Mouse (Mus musculus) heart, adult 9 months (tissue): Measurements from ENCODE around the gene Gm9803.
A peak's percentile ranks its signal among the peaks of the same experiment; 100 is the strongest.
"Not testable (repeated sequence)": the region's sequence is repeated elsewhere in the genome, so short reads cannot be mapped to it uniquely, and the experiment has no call there.

Experiments
- DNase-seq, 2 experiments: peaks; one replicate each; pipeline ENCODE4 v3.0.0; 2022; ENCODE audit warnings: low spot score in 2 of 2

Gm9803 gene

GRCm38 (mm10) chr10:43523931-43524330 lies at the start of gene Gm9803:
TSS of gene Gm9803 (plus strand) at chr10:43524084.
- DNase-seq, result not testable (repeated sequence)

GRCm38 (mm10) chr10:43475376-43475775 lies 48.5 kb upstream of the Gm9803 start:
- no peak for DNase-seq

GRCm38 (mm10) chr10:43477459-43477858 lies 46.4 kb upstream of the Gm9803 start:
- no peak for DNase-seq

GRCm38 (mm10) chr10:43477865-43478681 lies 45.8 kb upstream of the Gm9803 start:
- peak; percentile 34 to 56 for DNase-seq

GRCm38 (mm10) chr10:43478751-43479435 lies 45.0 kb upstream of the Gm9803 start, which contains the start of gene Bend3:
TSS of gene Bend3 (plus strand) at chr10:43478831.
- peak; percentile 37 to 44 for DNase-seq

- peak; percentile 86 to 88 for DNase-seq
Observed at GRCm38 (mm10) chr10:43479436-43480157, 44.3 kb upstream of the Gm9803 start.

- no peak for DNase-seq
Observed at GRCm38 (mm10) chr10:43480227-43480849, 43.5 kb upstream of the Gm9803 start.

- DNase-seq, result no peak
Observed at GRCm38 (mm10) chr10:43481179-43481578, 42.7 kb upstream of the Gm9803 start.

- no peak for DNase-seq
Observed at GRCm38 (mm10) chr10:43482021-43482420, 41.9 kb upstream of the Gm9803 start.

- DNase-seq, result peak; percentile 61 to 69
Observed at GRCm38 (mm10) chr10:43483426-43483995, 40.4 kb upstream of the Gm9803 start.

- DNase-seq, result no peak
Observed at GRCm38 (mm10) chr10:43485751-43486268, 38.1 kb upstream of the Gm9803 start.

- DNase-seq, result no peak
Observed at GRCm38 (mm10) chr10:43487441-43488010, 36.4 kb upstream of the Gm9803 start.

GRCm38 (mm10) chr10:43488258-43488657 lies 35.6 kb upstream of the Gm9803 start:
- no peak for DNase-seq

- DNase-seq, result no peak
Observed at GRCm38 (mm10) chr10:43489139-43489538, 34.7 kb upstream of the Gm9803 start.

GRCm38 (mm10) chr10:43489550-43489949 lies 34.3 kb upstream of the Gm9803 start:
- DNase-seq, result no peak

- DNase-seq, result no peak
Observed at GRCm38 (mm10) chr10:43490034-43490433, 33.9 kb upstream of the Gm9803 start.

GRCm38 (mm10) chr10:43490846-43491245 lies 33.0 kb upstream of the Gm9803 start:
- DNase-seq, result peak; percentile 58 to 67

- DNase-seq, result no peak
Observed at GRCm38 (mm10) chr10:43502599-43502998, 21.3 kb upstream of the Gm9803 start.

- DNase-seq, result no peak
Observed at GRCm38 (mm10) chr10:43504291-43504690, 19.6 kb upstream of the Gm9803 start.

- DNase-seq, result no peak
Observed at GRCm38 (mm10) chr10:43507051-43507450, 16.8 kb upstream of the Gm9803 start.

- no peak for DNase-seq
Observed at GRCm38 (mm10) chr10:43509228-43509627, 14.7 kb upstream of the Gm9803 start.
